Mouse (Mus musculus) C2C12 (cell line): ENCODE data around the gene B3galt4.

Experiments used
- CEBPB ChIP-seq: IDR thresholded peaks from one replicate; pipeline ENCODE4 v1.6.1; 2011; ENCODE audit warnings: low read depth, mild to moderate bottlenecking, control low read depth, moderate library complexity
- CTCF ChIP-seq: IDR thresholded peaks from one replicate; pipeline ENCODE4 v1.5.1; 2011; ENCODE audit not compliant: control insufficient read depth, insufficient read depth, insufficient read length
- FOSL1 ChIP-seq: IDR thresholded peaks from one replicate; pipeline ENCODE4 v1.8.0; 2011; ENCODE audit warnings: mild to moderate bottlenecking, low read length; ENCODE audit not compliant: poor library complexity, insufficient read depth, severe bottlenecking
- MAX ChIP-seq: IDR thresholded peaks from one replicate; pipeline ENCODE4 v1.6.1; 2011; ENCODE audit warnings: mild to moderate bottlenecking, control low read depth

DNA sequence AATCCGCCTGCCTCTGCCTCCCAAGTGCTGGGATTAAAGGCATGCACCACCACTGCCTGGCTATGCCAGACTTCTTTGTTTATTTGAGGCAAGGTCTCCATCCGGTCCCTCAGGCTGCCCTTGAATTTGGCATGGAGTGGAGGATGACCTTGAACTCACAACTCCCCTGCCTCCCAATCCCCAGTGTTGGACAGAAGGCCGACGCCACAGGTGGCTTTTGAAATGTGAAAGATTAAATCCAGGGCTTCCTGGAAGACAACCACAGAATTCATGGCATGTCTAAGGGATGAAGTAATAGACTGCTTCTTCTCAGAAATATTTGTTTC lies 50.3 kb downstream of the B3galt4 start:
- no peak for TF ChIP-seq CTCF
- no peak for TF ChIP-seq MAX
- TF ChIP-seq CEBPB: no peak
- no peak for TF ChIP-seq FOSL1
